Mouse (Mus musculus) retina, postnatal 7 days (tissue): ENCODE measurements around the gene Rnf207.

Experiments used
- DNase-seq: peaks from one replicate; pipeline ENCODE4 v3.0.0-alpha.2; 2012; ENCODE audit warnings: low read depth, low spot score

Gene Rnf207

GRCm38 (mm10) chr4:152272449-152273049 lies 46.2 kb downstream of the Rnf207 start:
- DNase-seq, result no peak

DNA sequence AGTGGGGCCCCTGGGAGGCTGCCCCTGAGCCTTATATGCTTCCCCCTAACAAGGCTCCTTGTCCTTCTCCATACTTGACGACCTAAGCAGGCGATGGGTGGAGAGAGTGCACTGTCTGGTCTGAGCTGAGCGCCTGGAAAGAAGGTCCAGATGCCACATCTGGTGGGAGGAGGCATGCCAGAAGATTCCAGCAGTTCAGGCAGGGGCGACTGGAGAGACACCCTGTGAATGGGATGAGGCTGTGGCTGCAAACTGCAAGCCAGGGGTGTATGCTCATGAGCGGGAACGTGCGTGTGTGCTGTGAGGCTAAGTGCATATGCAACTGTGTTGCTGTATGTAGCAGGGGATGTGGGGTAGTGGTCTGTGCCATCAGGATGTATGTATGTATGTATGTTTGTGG lies 46.8 kb downstream of the Rnf207 start:
- no peak for DNase-seq

DNA sequence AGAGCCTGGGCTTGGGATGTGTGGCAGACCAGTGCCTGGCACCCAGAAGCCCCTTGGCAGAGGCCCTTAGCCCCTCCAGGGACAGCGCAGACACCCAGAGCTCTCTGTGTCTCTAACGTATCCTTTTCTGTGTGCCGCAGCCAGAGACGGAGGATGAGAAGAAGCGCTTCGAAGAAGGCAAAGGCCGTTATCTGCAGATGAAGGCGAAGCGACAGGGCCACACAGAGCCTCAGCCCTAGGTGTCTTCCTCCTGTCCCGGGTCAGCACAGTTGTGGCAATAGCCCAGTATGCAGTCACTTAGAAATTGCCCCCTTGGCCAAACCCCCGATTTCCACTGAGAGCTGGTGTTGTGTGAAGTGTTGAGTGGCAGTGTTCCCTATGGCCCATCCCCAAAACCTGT lies 47.5 kb downstream of the Rnf207 start:
- no peak for DNase-seq

- DNase-seq, result no peak
Measured at GRCm38 (mm10) chr4:152270599-152270998, 48.2 kb downstream of the Rnf207 start.

DNA sequence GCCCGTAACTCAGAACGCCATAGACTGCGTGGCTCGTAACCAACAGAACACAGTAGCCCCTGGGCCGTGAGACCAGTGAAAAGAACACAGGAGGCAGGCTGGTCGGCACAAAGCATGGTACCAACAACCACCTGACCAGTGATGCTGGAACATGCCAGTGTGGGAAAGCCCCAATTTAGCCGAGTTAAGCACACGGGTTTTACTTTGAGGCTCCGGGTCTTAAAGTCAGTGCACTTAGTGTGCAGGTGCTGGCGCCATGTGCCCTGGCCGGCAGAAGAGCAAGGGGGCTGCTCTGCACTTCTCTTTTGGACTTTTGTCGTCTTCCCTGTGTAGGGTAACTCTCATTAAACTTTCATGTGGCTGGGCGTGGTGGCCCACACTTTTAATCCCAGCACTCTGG lies 48.8 kb downstream of the Rnf207 start:
- DNase-seq, result no peak

GRCm38 (mm10) chr4:152267748-152268369 lies 50.9 kb downstream of the Rnf207 start:
- no peak for DNase-seq

DNA sequence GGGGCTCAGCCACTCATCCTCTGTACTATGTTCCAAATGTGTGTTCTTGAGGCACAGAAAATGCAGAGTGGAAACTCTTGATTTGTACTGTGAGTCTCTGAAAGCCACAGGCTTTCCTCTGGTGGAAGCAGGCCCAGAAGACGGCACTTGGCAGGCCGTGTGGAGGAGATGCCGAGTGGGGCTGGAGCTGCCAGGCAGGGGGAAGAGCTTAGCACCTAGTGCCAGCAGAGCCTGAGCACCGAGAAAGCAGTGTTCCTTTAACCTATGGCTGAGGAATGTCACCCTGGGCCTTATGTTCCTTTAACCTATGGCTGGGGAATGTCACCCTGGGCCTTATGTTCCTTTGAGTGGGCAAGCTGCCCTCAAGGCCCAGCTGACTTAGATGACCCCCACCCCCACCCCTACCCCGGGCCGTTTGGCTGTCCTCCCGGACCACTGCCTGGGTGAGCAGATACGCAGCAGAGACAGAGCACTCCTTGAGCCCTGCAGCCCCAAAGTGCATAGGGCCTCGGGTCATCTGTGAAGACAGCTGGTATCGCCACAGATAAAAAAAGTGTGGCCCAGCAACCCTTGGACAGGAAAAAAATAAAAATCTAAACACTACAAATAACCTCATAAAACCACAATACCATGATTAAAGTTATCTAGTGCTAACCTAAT lies 52.4 kb downstream of the Rnf207 start:
- no peak for DNase-seq

- no peak for DNase-seq
Measured at GRCm38 (mm10) chr4:152265791-152266190, 53.0 kb downstream of the Rnf207 start.

DNA sequence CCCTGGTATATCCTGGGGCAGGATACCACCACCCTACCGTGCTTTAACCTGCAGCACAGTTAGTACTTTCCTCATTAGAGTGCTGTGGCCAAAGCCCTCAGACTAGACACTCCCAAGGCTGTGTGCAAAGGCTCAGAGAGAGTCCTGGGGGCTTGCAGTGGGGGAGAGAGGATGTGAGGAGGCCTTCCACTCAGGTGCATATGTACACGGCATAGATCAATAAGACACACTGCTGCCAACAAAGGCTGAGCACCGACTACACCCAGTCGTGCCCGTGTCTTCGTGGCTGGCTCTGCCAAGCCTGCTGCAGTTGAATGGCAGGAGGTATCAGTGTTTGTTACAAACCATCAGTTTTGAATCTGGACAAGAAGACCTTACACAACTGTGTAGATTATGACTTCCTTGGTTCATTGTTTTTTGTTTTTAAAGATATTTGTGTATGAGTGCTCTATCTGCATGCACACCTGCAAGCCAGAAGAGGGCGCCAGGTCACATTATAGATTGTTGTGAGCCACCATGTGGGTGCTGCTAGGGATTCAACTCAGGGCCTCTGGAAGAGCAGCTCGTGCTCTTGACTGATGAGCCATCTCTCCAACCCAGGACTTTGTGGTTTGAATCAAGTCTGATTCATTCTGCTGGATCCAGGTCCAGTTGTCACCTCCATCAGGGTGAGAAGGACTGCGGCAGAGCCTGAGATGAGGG lies 53.8 kb downstream of the Rnf207 start:
- no peak for DNase-seq

- DNase-seq, result no peak
Measured at GRCm38 (mm10) chr4:152264177-152264530, 54.6 kb downstream of the Rnf207 start.

DNA sequence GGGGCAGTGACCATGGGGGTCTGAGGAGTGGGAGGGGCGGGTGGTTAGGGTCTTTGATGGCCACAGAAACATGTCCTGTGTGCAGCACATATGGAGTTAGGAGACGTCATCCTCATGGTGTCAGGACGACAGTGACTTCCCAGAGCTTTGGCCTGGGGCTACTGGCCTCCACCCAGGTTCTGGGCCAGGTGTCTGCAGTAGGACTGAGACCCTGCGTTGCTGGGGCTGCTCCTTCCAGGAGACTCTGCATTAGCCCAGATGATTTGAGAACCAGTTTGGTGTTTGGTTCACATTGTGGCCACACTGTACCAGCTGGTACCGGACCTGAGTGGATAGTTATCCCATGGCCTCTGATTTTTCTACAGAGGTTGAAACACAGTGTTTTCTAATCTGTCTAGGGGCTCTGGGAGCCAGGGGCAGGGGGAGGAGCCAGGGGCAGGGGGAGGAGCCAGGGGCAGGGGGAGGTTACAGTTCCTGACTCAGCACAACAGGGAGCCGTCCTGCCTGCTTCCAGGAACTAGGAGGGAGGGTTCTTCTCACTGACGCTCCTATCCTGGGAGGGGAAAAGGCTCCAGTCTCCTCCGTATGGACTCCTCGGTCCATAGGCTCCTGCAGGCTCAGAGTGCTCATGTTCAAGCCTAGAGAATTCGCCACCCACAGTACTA lies 55.1 kb downstream of the Rnf207 start:
- no peak for DNase-seq

- no peak for DNase-seq
Measured at GRCm38 (mm10) chr4:152263089-152263488, 55.7 kb downstream of the Rnf207 start.

GRCm38 (mm10) chr4:152262187-152262586 lies 56.6 kb downstream of the Rnf207 start:
- DNase-seq, result no peak

DNA sequence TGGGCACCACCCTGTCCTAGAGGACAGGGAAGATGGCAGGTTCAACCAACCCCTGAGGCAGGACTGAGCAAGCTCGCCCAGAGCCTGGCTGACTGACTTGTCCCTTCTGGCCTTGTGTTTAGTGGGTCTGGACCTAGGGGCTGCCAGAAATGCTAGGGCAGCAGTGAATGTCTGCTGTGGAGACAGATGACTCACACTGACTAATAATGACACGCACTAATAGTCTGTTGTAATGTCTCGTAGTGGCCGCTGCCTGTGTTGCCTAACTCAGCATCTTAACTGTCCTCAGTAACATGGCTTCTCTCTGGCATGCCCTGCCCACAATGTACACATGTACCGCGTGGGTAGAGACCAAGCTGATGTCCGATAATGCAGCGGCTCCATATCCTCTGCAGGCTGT lies 58.3 kb downstream of the Rnf207 start:
- no peak for DNase-seq

- no peak for DNase-seq
Measured at GRCm38 (mm10) chr4:152257070-152257469, 61.7 kb downstream of the Rnf207 start.
